Mouse (Mus musculus): ENCODE results near the gene Scamp3.

GRCm38 (mm10) chr3:89181749-89182500, 4.7 kb downstream of the Scamp3 start:
- TF ChIP-seq CTCF (IDR thresholded peaks at IDR 0.05; ENCODE audit: control insufficient read depth, insufficient read depth, insufficient read length) (no peak), USF1 (IDR thresholded peaks at IDR 0.05; ENCODE audit: low read depth) (no peak), CEBPB (IDR thresholded peaks at IDR 0.05; ENCODE audit: low read depth) (no peak), MYOG (IDR thresholded peaks at IDR 0.05; ENCODE audit: control insufficient read depth, extremely low read depth, insufficient read length) (no peak), MAX (IDR thresholded peaks at IDR 0.05) (no peak)
